Mouse (Mus musculus) neural tube, embryonic 15.5 days (tissue): Measurements from ENCODE around the gene Myf6. TPM values are rescaled to one million over a fixed set of nuclear protein-coding genes. Genes with fewer than 3 reads are reported as not detected.

ENCODE experiments used
- microRNA-seq: library from miRNA; unstranded; fragments of <30 nt; microRNA quantifications from one replicate; pipeline ENCODE4, GENCODE M21; 2017
- polyA plus RNA-seq: library from polyadenylated mRNA; unstranded; fragments of >200 nt; fragmentation: Nextera tagmentation; extraction: Ambion mirVana; gene quantifications from 2 replicates; pipeline ENCODE4 v1.2.1, GENCODE M21; 2015

The Myf6 gene
- polyA plus RNA-seq, 1 experiment from 2014 or later = 0.75 TPM

Small RNA genes lying within 50 kb of the gene (microRNA-seq; reads per million reads assigned to microRNA genes)
- gene Gm44403 = not detected

Other genes starting within 250 kb of the Myf6 start
- gene Lin7a, start 223.1 kb downstream of the Myf6 start, polyA plus RNA-seq = 34.5 and 40.3 TPM in 2 replicates
- gene Myf5, start 8.6 kb downstream of the Myf6 start, polyA plus RNA-seq = 0.74 and 1.1 TPM in 2 replicates
- 0.15 and 0.27 TPM in 2 replicates for gene Ptprq, start 225.3 kb upstream of the Myf6 start, polyA plus RNA-seq